Mouse (Mus musculus) right cerebral cortex, postnatal 10 days (tissue): Measurements from ENCODE around the gene Nr4a1.
A peak's percentile ranks its signal among the peaks of the same experiment; 100 is the strongest.

Experiments
- DNase-seq, 2 experiments: peaks; one replicate each; pipeline ENCODE4 v3.0.0; 2021; ENCODE audit warnings: low spot score in 2 of 2

Gene Nr4a1

DNA sequence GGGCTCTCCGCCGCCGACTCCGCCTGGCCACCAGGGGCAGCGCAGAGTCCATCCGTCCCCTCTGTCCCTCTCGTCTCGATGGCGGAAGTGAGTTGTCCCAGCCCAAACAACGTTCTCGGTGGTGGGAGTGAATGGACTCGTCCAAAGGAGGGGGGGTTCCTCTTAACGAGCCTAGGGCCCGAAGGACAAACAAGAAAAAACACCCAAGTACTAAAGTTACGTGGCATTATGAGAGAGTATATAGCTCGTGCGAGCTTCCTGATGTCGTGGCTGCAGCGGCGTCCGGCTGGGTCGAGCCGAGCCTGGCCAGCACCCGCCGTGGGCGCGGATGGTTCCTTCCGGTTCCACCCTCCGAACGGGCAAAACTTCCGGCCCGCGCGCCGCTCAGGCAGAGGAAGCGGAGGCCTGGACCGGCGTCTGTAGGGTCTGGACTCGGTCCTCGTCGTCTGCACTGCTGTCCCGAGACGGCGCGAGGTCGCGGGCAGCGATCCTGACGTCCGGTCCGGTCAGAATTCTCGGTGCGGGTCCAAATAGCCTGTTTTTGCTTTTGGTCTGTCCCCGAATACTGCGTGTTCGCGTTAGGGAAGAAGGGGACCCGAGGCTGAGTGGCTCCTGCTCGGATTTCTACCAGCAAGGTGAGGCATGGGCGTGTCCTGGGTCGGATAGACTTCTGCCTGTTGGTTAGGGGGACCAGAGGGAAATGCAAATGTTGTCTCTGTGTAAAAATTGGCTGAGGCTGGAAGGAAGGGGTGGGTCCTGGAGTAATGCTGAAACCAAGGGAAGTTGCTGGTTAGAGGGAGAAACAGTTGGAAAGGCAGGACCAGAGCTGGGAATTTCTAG, 30.1 kb downstream of the Nr4a1 start, which contains the start of gene Atg101:
Gene Atg101 (plus strand): TSS at position 362 of the 840 bp plus-strand sequence.
- peak; percentile 94 to 95 for DNase-seq

DNA sequence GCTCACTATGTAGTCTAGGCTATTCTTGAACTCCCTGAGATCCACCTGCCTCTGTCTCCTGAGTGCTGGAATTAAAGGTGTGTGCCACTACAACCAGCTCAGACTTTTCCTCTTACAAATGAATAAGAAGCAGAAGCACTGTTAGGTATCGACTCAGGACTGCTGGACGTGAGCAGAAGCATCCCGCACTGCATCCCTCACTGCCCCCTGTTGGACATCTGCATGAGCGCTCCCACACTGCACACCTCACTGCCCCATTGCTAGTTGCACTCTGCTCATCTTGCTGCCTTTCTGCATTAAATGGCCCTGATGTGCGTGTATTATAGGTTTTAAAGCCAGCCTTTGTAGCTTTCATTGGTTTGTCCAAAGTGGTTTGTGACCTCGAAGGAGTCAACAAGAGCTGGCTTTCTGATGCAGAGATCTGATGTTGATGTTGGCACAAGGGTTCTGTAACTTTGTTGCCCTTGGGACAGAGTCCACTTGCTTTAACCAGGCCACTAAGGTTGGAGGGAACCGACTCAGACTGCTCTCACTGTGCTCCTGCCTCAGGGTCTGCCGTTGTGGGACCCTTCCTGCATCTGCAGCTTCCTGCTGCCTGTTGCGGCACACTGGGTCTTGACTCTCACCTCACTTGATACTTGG, 32.2 kb downstream of the Nr4a1 start:
- no peak for DNase-seq

DNA sequence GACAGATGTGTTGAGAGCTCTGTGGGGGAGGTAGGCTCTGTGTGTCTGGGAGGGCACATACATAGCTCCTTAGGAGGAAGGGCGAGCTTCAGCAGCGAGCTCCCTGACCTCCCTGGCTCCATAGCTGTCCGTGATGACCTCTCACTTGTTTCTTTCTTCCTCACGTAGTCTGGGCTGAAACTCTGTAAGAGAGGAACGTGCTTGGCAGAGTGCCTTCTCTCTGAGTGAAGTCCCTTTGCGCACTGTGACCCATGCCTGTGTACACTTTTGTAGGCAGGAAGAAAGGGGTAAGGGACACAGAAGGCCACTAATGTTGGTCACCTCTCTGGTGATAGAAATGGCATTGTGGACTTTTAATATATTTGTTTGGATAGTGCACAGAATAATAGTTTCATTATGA, 33.3 kb downstream of the Nr4a1 start:
- DNase-seq = no peak

DNA sequence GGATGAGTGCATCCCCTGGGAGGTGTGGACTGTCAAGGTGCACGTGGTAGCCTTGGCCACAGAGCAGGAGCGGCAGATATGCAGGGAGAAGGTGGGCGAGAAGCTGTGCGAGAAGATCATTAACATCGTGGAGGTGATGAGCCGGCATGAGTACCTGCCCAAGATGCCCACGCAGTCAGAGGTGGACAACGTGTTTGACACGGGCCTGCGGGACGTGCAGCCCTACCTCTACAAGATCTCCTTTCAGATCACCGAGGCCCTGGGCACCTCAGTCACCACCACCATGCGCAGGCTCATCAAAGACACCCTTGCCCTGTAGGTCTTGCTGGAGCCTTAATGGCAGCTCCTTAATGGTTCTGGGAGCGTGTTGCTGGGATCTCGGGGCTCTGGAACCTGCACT, 36.3 kb downstream of the Nr4a1 start:
- no peak for DNase-seq

DNA sequence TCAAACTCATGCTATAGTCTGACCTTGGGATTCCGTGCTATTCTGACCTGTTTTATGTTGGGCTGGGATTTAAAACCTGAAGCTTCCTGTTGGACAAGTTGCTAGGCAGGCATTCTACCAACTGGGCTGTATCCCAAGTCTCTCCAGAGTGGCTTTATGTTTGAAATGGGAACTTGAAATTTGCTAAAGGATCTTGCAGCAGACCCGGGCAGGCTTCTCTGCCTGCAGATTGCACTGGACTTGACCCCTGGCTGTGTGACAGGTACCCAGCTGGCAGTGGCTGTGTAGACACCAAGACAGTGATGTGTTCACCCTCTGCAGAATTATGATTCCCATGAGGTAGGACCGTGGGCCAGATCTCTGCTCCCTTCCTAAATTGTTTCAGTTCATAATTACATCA, 37.9 kb downstream of the Nr4a1 start:
- DNase-seq = no peak

DNA sequence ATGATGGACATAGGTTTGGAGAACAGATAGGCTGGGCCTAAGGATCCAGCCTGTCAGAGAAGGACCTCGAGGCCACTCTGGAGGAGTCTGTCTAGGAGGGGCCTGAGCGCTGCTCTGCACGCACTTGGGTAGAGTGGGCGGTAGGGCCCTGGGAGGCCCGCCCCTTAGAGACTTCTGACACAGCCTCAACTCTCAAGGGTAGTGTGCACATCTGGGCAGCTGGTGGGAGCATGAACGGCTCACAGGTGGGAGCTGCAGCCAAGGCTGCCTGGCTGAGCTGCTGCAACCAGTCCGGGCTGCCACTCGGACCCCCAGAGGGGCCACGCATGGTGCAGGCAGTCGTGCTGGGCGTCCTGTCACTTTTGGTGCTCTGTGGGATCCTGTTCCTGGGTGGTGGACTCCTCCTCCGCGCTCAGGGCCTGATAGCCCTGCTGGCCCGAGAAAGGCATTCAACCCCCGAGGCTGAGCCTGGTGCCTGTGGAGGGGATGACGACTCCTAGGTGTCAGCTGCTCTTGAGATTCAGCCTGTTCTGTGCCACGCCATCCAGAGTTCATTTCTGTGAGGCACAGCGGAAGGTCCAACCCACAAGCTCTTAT, 39.1 kb downstream of the Nr4a1 start, which contains the start of gene 6030408B16Rik:
Gene 6030408B16Rik (plus strand): TSS at position 188 of the 597 bp plus-strand sequence.
- DNase-seq = no peak

DNA sequence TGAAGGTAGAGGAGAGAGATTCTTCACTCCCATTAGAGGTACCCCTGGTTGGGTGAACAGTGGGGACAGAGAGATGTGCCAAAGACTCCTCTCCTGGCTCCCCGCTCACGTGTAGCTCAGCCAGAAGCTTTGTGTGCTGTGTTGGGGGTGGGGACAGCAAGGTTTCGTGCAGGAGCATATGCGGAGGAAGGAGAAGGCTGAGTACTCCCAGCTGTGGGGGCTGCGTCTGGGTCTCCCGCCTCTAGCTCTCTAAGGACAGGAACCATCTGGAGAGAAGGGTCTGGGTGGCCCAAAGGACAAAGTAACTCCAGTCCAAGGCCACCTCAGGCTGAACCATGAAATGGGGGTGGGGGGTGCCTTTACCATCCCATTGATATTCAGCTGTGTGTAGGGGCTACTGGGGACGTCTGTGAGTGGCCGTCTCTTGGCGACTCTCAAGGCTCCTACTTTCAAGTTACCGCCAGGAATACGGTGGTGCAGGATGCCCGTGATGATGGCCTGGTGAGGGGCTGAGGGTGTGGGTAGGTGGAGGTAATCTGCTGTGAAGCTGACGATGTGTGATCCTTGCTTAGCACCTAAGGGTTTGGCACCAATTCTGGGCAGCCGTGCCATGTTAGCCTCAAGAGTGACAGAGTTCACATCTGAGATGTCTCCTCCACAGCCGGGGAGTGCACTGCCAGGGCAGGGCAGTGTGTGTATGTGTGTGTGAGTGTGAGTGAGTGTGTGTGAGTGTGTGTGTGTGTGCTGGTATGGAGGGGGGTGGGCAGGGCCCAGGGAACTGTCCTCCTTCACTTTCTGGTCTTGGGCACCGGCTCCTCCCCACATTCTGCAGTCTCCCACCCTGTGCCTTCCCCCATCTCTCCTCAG, 40.2 kb downstream of the Nr4a1 start:
- DNase-seq = no peak

DNA sequence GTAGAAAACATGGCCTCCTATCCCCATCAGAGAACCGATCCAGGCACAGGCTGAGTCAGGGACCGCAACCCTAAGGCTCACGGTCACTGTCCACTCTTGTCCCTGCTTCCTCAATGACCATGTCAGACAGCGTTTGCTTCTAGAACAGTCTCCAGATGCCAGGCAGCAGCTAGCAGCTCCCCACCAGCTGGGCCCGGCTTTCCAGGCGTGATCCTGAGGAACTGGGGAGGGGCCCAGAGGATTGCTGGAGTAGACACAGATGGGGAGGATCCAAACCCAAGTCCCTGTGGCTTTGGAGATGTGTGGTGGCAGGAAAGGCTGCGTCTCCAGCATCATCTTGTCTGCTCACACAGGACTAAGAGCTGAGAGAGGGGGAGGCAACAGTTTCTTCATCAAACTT, 41.0 kb downstream of the Nr4a1 start:
- DNase-seq = no peak

DNA sequence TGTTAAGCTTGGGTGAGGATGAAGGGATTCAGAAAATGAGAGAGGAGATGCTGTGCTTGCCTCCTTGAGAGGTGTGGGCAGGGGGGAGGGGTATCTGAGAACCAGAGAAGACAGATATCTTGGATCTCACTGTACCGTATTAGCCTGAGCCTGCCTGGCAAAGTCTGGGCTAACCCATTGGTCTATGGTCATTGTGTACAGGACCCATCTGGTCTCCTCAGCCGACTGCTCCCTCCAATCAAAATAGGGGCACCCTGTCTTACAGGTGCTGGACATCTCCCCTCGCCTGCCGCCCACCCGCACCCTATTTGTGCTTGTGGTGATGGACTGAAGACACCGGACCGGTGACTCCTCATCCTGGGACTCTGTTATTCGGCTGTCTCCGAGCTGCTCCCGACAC, 41.5 kb downstream of the Nr4a1 start:
- no peak for DNase-seq

DNA sequence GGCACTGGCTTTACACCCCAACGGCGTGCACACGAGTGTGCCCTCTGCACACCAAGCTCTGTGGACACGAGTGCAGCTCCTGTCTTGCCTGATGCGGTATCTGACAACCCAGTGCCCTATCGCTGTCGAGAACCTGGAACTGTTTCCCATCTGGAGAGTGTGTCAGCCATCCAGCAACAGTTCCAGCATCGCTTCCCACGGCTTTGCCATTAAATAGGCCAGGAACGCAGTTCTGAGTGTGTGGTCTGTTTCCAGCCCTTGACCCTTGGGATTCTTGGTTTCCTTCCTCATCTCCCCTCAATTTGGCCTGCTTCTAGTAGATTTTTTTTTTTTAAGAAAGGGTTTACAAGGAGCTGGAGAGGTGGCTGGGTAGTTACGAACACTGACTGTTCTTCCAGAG, 42.0 kb downstream of the Nr4a1 start:
- no peak for DNase-seq

DNA sequence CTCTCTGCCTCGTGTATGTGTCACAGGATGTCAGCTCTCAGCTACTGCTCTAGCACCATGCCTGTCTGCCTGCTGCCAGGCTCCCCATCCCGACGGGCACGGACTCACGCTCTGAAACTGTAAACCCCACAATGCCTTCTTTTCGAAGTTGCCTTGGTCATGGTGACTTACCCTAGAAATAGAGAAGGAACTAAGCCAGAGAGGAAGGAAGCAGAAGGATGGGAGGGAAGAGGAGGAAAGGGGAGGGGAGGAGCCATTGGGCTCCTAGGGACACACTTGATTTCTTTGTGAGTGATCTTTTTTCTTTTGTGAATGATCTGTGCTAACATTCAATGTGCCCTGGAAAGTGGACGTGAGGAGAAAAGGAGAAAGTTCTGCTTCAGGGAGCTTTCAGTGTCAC, 43.9 kb downstream of the Nr4a1 start:
- DNase-seq = no peak

DNA sequence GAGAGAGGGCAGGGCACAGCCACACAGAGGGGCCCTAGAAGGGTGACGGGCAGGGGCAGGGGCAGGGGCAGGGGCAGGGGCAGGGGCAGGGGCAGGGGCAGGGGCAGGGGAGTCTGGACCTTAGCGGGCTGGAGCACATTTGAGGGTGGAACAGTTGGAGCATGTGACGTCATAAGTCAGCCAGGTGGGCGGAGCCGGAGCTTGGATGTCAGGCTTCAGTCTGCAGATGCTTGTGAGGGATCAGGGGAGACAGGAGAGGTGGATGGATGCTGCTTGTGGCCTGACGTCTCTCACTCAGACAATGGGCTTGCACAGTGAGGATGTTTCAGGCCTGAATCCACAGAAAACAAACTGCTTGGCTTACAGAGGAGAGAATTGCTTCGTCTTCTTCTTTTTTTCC, 44.5 kb downstream of the Nr4a1 start:
- no peak for DNase-seq

DNA sequence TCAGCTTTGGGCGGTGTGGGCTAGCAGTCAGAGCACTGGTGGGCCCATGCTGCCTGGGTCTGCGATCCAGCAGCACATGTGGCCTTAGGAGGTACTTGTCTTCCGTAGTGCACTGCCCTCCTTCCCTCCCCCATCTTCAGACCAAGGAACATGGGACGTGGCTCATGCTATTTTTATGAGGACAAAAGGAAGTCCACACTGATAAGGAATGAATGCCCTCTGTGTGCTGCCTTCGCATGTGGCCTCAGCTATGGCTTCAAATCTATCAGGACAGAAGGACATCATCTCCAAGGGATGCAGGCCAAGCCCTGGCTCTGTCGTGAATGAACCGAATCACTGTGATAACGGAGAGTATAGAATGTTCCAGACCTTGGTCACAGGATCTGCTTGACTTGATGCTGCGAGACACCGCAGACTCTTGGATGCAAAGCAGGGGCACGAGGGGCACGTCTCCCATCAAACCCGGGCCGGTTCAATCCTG, 45.5 kb downstream of the Nr4a1 start:
- DNase-seq = no peak

DNA sequence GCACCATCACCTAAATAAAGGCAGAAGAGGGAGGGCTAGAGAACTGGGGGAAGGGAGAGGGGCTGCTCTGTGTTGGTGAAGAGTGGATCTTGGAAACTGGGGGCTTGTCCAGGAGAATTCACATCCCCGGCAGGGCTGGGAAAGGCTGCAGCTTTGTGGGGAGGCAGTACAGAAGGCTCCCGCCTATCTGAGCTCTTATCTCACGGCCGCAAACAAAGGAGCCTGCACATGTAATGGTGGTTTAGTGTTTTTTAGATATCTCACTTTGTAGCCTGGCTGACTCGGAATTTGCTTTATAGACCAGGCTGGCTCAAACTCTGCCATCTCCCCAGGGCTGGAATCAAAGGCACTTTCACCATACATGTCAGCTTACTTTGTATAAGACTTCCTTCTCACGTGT, 46.1 kb downstream of the Nr4a1 start:
- DNase-seq = no peak

DNA sequence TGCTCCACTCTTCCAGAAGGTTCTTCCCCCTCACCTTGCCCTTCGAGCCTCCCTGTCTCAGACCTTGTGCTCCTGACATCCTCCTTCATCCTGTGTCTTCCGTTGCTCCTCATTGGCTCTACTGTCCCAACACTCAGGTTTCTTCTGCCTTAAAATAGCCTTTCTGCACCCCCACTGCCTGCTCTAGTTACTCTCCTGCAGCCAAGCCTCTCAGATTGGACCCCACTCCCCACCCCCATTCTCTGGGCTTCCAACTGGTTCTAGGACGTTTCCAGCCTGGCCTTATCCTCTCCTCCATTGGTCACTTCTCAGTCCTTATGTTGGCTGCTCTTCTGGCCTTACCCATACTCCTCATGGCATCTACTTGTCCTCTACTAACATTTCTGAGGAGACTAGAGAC, 48.1 kb downstream of the Nr4a1 start:
- no peak for DNase-seq

DNA sequence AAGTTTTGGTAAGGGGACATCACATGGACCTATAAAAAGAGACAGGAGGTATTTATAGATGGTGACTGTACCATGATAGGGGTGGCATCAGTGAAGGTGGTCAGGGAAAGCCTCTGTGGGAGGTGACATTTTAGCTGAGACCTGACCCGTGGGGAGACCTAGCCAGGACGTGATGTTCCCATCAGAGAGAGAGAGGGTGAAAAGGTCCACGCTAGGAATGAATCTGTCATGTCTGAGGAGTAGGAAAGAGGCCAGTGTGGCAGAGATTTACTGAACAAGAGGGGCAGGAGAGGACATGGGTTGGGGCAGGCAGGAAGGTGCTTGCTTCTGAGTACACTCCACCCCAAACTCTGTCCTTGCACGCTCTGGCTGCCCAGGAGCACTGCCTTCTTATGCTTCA, 49.8 kb downstream of the Nr4a1 start:
- no peak for DNase-seq

DNA sequence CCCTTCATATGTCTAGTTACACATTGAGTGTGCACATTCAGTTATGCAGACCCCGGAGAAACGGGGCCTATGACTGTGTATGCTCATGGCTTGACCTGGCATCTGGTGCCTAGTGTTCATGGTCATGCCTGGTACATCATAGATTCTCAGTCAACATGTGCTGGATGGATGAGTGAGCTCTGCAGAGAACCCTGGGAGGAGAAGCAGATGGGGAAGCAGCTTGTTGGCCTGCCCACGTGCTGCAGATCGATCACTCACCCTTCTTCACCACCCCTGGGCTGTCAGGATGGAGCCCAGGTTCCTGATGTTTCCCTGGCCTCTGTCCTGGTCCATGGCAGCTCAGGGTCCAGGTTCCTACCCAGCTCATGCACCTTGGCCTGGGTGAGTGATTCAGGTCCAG, 52.4 kb downstream of the Nr4a1 start:
- DNase-seq = no peak

DNA sequence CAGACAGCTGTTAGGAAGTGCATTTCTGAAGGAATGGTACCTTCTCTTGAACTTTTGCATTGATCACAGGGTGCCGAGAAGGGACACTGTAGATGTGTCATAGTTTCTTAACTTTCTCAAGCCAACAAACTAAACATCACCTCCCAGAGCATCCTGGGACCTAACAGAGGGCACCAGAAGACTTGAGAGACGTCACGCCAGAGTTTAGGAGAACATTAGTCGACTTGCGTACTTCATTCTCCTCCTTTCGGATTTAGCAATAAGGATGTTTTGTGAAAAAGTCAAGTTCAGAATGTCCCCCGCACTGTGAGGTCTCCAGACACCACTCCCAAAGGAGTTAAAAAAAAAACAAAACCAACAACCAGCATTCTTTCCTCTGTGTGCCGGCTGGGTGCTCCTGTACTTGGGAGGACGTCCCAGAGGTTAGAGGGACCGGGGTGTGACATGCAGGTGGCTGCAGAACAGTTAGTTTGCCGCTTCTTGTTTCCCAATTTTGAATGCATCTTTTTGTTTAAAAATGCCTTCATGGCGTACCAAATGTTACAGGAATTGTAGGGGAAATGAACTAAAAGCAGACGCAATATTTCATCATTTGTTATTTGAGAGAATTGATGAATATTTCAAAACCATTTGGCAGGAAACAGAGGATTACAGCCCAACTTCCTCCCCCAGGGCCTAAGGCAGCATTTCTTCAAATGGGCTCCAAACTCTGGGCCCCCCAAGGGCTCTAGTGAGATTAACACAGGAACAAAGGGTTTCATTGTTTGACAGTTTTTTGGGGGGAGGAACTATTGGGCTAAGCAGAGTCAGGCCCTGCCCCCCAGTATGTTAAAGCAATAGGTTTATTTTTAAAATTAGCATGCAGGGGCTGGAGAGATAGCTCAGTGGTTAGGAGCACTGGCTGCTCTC, 54.6 kb downstream of the Nr4a1 start:
- no peak for DNase-seq

DNA sequence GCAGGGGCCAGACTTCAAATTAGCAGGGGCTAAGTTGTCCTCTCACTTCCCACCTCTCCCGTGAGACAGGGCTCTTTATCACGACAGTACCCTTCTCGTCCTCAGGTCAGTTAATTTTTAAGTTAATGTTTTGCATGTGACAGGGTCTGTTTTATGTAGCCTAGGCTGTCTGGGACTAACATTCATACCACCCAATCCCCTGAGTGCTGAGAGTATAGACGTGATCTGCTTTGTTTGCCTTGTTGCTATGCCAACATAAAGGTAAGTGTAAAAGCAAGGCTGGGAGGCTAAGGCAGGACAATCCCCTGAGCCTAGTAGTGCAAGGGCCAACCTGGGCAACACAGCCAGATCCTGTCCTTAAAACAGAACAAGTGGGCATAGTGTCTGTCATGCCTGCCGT, 55.4 kb downstream of the Nr4a1 start:
- no peak for DNase-seq

DNA sequence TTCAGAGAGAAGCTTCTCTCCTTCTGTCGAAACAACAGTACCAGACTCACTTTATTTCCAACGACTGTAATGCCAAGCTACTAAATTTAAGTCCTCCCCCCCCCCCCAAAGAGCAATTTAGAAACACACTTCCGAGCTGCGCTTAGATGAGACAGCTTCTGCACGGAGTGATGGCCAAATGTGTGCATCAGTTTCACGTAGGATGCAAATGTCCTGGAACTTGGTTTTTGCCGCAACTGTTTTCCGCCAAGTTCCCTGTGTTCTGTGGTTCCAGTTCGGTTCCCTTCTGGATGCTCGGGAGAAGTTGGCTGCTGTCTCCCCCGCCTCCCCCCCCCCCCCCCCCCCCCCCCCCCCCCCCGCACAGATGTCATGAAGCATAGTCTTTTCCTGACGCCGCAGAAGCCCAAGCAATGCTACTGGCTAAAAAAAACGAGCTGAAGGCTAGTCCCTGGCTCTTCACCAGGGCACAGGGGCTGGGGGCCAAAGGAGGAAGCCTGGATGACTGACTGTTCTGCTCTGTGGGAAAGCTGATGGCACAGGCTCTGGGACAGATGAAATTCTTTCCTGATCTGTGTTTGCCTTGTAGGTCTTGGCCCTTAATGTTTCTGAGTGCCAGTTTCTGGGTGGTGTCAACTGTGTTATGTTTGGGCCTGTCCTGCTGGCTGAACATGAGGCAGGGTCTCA, 57.2 kb downstream of the Nr4a1 start:
- peak; percentile 63 to 71 for DNase-seq
